Mouse (Mus musculus) right cerebral cortex, adult 18-20 months (tissue): ENCODE measurements around the gene Tfam.

Source experiments
- DNase-seq: peaks from one replicate; pipeline ENCODE4 v3.0.0; 2022; ENCODE audit warnings: mixed read lengths

Gene Tfam

DNA sequence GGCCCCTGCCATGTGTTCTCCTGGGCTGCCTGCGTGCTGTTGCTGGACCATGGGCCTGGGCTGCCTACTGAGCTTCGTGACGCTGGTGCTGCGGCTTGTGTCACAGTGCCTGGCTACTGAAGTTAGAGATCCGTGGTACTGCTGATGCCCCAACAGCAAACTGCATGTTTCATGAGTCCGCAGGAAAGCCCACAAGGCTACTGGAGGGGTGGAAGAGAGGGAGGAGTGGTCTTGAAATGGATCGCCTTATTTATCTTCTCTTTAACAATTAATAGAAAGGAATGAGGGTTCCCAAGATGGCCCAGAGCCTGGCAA, at the start of gene Tfam:
TSS of gene Tfam (minus strand) at position 41 of the 315 bp plus-strand sequence.
- DNase-seq, result no peak

DNA sequence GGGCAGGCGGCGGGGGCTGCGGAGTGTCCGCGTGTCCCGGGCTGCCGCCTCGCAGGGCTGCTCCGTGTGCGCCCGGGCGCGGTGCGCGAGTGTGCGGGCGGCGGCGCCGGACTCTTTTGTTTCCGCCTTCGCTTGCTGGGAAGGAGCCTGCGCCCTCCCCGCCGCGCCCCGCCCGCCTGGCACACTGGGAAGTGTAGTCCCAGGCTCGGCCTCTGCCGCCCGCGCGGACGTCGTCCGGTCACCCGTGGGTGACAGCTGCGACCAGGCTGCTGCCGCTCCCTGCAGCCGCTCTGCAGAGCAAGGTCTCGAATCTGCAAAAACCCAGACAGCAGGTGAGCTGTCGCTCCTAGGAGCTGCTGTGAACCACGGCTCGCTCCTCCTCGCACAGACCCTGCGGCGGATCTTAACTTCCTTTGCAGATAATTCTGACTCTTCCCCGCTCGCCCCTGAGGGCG, 47.1 kb upstream of the Tfam start, which contains the start of gene Ube2d1:
TSS of gene Ube2d1 (minus strand) at position 137 of the 455 bp plus-strand sequence.
- DNase-seq, result peak; percentile 96

DNA sequence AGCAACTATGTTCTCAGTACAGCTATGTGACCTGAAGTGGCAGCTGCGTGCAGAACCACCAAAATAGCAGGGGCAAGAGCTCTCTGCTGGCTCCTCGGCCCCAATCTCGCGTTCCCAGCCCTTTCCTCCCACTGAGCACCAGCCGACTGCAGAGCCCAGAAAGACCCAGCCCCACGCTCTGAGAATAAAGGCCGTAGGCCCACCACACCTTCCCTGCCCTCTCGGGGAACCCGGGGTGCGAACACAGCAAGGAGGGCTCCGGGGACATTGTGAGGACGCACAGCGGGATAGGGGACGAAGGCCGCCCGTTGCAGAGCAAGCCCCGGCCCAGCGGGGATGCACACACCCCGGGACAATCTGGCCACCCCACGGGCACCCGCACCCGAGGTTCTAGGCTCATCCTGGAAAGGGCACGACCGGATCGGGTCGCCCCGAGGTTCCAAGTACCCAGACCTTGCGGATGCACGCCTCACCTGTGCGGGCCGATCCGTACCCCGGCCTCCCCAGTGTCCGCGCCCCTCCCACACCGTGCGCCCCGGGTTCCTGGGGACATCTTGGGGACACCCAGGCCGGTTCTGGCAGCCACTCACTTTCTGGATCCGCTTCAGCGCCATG, 46.5 kb upstream of the Tfam start:
- DNase-seq, result peak; percentile 21

GRCm38 (mm10) chr10:71284131-71284510, 46.0 kb upstream of the Tfam start:
- no peak for DNase-seq

DNA sequence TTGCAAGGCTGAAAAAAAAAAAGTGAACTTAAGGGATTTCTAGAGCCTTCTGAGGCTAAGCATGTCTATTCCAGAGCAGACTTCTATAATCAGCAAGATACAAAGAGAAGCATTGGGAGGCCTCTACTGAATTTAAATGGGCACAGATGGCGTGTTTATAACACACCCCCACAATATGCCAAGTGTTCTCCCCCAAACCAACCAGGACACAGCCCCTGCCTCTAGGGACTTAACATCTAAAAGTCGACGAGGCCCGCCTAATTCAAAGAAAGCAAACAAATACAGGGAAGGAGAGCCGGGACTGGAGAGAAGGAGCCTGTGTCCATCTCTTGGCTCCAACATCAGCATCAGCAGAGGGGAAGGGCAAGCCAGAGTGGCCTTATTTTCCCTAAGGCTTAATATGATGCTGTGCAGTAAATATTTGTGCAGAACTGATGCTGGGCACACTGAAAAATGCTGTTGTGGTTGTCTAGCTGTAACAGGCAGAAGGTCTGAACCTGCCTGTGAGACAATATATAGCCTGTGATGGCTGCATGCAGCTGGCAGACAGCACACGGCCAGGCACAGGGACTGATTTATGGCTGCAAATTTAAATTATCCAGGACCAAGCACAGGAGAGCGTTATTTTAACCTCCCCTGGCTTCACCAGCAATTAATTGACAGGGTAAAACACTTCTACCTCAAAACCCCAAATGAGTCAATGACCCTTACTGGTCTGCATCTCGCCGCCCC, 35.1 kb upstream of the Tfam start:
- DNase-seq, result peak; percentile 56

DNA sequence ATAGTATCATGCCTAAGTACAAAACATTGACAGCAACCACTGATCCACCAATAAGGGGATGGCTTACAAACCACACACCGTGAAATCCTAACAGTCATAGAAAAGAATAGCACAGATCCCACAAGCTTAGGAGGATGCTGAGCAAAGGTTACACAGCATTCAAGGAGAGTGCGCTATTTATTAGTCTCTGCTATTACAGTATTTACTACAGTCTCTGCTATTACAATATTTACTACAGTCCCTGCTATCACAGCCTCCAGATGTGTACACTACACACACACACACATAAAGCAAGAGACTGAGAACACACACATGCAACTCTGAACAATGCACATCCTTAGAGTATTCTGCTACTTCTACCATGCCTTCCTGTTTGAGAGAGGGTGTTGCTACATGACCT, 29.9 kb upstream of the Tfam start:
- no peak for DNase-seq

- peak; percentile 57 for DNase-seq
Observed at GRCm38 (mm10) chr10:71267511-71267910, 29.4 kb upstream of the Tfam start.

DNA sequence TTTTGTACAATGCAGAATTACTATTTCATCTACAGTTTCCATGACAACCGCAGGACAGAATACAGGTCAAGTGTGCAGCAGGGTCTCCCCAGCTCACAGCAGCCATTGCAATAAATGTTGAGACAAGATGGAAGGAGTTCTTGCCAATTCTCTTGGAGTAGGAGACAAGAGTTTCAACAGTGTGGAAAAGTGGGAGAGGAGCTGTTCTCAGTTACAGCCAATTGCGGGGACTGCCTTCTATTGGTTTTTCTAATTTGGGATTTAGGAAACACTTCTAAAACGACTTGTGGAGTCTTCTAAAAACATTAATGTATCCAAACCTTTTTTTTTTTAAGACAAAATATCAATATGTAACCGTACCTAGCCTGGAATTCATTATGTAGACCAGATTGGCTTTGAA, 27.0 kb upstream of the Tfam start:
- DNase-seq, result no peak

DNA sequence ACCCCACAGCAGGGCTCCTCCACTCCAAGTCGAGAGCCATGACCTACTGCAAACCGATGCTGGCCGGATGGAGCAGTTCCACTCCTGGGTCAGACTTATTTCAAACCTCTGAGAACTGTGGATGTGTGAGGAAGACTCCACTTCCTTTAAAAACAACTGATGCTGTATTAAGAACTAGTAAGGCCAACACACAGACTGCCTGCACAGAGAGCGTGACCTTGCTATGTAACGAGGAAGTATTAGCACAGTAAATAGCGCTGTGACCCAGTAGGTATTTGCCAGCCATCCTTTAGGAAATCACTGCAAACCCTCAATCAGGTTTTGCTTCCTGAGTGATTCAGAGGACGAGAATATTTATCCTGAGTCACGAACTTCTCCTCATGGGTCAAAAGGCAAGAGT, 23.6 kb upstream of the Tfam start:
- no peak for DNase-seq

DNA sequence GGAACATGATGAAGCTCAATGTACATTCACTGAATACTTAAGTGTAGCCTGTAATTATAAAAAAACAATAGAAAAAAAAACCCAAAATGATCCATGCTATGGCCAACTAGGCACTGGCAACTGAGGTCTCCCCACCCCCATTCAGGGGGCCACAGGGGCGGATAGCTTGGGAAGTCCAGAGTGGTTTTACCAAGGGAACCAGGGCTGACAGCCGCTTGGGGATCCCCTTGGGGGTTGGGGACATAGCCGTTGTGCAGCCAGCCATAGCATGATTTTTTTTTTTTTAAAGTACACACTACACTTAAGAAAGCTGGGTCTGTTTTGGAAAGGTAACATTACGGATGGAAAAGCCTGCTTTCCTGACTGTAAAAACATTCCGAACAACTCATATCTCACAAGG, 20.9 kb upstream of the Tfam start:
- no peak for DNase-seq

DNA sequence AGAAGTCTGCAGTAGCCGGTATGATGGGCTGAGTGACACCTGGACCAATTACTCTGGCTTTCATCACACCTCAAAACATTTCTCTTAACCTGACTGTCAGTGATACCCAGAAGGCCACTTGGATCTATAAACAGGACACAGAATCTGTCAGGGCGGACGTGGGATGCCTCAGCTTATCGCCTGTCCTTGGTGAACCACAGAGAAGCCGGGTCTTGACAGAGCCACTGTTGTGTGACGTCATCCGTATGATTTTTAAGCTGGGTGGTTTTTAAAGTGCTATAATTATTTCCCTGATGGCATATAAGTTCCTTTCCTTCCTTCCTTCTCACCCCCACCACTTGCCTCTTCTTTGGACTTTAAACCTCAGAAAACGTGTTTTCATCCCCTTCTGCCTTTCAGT, 20.4 kb upstream of the Tfam start:
- no peak for DNase-seq

DNA sequence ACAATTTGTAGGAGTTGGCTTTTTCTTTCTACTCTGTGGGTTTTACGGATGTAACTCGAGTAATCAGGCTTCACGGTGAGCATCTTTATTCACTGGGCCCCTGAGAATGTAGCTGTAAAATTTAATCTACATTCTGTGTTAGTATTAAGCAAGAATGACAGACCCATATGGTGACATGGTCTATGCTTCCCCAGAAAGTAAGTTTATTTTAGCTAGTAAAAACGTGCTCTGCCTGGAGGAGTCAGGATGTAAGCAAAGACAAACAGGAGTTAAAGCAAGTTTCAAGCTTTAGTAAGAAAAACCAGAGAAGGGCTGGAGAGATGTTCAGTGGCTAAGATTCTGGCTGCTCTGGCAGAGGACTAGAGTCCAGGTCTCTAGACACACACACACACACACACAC, 15.1 kb upstream of the Tfam start:
- no peak for DNase-seq

GRCm38 (mm10) chr10:71252421-71252820, 14.3 kb upstream of the Tfam start:
- DNase-seq, result no peak

- no peak for DNase-seq
Observed at GRCm38 (mm10) chr10:71251846-71252245, 13.8 kb upstream of the Tfam start.

DNA sequence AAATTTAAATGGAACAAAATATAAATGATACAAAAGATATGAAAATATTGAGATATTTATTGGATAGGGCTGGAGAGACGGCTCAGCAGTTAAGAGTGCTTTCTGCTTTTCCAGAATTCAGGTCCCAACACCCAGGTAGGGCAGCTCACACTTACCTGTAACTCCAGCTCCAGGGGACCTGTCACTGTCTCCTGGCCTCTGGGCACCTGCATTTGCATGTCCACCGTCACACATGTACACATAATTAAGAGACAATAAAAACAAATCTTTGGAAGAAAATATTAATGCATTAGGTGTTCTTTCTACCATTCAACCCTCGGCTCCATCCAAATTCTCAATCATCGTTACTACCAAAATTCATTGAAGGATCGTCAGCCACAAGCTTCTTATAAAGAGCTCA, 13.2 kb upstream of the Tfam start:
- no peak for DNase-seq

DNA sequence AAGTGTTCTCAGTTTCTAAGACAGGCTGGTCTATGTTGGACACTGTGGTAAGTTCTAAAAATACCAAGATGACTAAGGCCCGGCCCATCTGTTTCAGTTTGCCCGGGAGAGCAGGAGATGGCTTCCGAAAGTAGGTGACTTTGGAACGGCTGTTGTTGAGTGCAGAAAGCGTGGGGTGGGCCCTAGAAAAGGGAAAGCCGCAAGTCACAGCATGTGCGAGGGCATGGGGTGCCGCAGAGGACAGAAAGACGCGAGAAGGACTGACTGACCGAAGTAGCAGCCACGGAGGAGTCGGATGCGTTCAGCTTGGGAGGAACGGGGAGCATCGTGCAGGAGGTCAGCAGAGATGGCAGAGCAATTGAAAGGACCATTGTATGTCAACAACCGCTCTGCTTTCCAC, 12.4 kb upstream of the Tfam start:
- peak; percentile 83 for DNase-seq

DNA sequence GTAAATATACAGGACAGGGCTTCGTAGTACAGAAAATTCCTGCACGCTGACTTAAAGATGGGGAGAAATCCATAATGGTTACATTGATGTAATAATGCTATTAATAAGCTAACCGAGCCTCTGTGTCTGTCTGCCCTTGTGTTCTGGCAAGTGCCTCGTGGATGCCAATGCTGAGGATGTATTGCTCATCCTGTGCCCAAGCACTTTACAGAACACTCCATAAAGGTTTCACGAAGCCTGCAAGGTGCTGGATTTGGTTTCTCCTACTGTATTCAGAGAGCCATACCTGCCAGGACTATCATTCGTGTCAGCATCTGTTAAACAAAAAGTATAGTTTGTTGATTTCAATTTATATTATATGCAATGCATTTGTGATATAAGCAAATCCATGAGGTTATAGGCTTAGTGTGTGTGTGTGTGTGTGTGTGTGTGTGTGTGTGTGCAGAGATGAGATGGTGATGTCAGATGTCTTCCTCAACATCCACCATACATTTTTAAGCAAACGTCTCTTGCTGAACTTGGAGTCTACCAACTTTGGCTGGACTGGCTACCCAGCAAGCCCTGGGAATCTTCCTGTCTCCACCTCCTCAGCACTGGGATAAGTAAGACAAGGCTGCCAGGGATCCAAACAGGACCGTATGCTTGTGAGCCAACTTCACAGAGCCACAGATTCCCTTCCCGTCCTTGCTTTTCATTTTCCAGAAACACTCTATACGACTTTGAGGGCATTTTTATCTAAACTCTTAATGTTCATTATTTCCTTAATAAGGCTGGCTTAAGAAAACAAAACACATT, 11.2 kb upstream of the Tfam start:
- DNase-seq, result no peak

- no peak for DNase-seq
Observed at GRCm38 (mm10) chr10:71246956-71247355, 8.9 kb upstream of the Tfam start.

- no peak for DNase-seq
Observed at GRCm38 (mm10) chr10:71239479-71240120, 1.5 kb upstream of the Tfam start.

DNA sequence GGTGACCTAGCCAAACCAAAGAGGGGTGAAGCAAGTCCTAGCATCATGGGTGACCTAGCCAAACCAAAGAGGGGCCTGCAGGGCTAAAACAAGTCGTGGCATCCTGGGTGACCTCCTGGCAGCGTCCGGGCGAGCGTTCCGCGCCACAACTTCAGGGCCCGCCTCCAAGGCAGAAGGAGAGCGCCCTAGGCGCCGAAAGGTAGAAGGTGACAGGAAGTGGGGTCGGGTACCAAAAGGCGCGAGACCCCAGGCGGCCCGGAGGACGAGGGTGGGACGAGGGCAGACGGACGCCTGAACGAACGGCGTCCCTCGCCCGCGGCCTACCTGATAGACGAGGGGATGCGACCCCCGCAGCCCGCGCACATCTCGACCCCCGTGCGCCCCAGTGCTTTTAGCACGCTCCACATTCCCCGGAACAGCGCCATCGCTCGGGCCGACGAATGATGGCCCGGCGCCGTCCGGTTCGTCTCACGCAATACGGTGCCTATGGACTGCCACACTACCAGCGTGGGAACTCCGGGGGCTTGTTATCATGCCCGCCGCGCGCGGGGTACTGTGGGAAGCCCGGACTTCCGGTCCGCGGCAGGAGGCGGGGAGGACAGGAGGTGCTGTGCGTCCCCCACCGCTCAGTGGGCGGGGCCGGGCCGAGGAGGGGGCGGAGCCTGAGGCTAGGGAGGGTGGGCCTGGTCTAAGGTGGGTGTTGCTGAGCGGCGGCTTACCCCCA, 402 bp downstream of the Tfam start:
- DNase-seq, result peak; percentile 96

DNA sequence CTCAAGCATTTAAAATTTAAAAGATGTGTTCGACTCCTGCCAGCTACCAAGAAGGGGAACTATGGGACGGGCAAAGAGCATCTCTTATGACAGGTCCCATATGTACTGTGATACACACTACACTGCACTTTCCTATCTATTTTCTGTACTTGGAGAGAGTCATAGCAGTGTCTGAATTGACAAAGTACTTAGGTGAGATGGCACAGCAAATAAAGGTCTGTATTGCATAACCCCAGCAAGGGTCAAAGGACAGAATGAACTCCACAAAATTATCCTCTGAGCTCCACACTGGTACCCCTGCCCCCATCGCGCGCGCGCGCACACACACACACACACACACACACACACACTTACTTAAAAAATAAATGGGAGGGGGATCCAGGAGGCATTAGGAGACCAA, 4.0 kb downstream of the Tfam start:
- no peak for DNase-seq

GRCm38 (mm10) chr10:71225894-71226293, 12.2 kb downstream of the Tfam start:
- peak; percentile 82 for DNase-seq

GRCm38 (mm10) chr10:71223101-71223500, 15.0 kb downstream of the Tfam start:
- no peak for DNase-seq
